Mouse (Mus musculus): ENCODE measurements around the gene Mrap2.

GRCm38 (mm10) chr9:87143076-87143475 lies 1.0 kb upstream of the Mrap2 start:
- no peak for TF ChIP-seq CTCF (IDR thresholded peaks at IDR 0.05; ENCODE audit: insufficient read depth, low read depth, low read length)
- TF ChIP-seq POLR2A (IDR thresholded peaks at IDR 0.05; ENCODE audit: insufficient read depth, low read depth, low read length): no peak

Data from olfactory bulb, adult 2 months (tissue).